Mouse (Mus musculus): Measurements from ENCODE around the gene B020031M17Rik. TPM values are rescaled to one million over a fixed set of nuclear protein-coding genes. Genes with fewer than 3 reads are reported as not detected.

Gene B020031M17Rik
- total RNA-seq, 4 experiments from 2014 or later = not detected

Other genes with a start within 250 kb of the B020031M17Rik start
- 10 to 100 TPM; 13.8 to 19.8 (median 14.5) TPM for gene Nim1k, start 194.9 kb downstream of the B020031M17Rik start, total RNA-seq (2022)
- gene Zfp131, start 159.9 kb downstream of the B020031M17Rik start, total RNA-seq (2022) = 10 to 100 TPM; 42.4 to 45.3 (median 44.6) TPM
- not detected for gene AF067063, start 120.6 kb downstream of the B020031M17Rik start, total RNA-seq (2022)
- gene D13Ertd608e, start 114.8 kb downstream of the B020031M17Rik start, total RNA-seq (2022) = under 1 TPM in 1 of 4 experiments, not detected in 3; 0.93 TPM
- not detected for gene Tcstv1, start 56.0 kb downstream of the B020031M17Rik start, total RNA-seq (2022)
- not detected for gene Gm21761, start 21.5 kb downstream of the B020031M17Rik start, total RNA-seq (2022)
- gene Gm36079, start 76.2 kb upstream of the B020031M17Rik start, total RNA-seq (2022) = not detected
- not detected for gene Gm21188, start 101.4 kb upstream of the B020031M17Rik start, total RNA-seq (2022)
- gene Gm20767, start 189.4 kb upstream of the B020031M17Rik start, total RNA-seq (2022) = not detected
- not detected for gene Gm21818, start 221.6 kb upstream of the B020031M17Rik start, total RNA-seq (2022)